Mouse (Mus musculus) urinary bladder, adult 2 months (tissue): ENCODE measurements around the gene Ahdc1. TPM values are rescaled to one million over a fixed set of nuclear protein-coding genes. Genes with fewer than 3 reads are reported as not detected.

Experiments
- DNase-seq: peaks from one replicate; pipeline ENCODE4 v3.0.0; 2022; ENCODE audit warnings: low spot score
- polyA plus RNA-seq: library from polyadenylated mRNA; depleted of rRNA; stranded (reverse); fragments of >200 nt; gene quantifications from 2 replicates; pipeline ENCODE4 v1.2.3, GENCODE M21; 2012

Gene Ahdc1
- polyA plus RNA-seq, 1 experiment, result 5.3 TPM

- DNase-seq, result no peak
Observed at GRCm38 (mm10) chr4:133055163-133055951, 44.3 kb downstream of the Ahdc1 start.

GRCm38 (mm10) chr4:133056069-133056890, 45.2 kb downstream of the Ahdc1 start:
- peak; percentile 69 for DNase-seq

GRCm38 (mm10) chr4:133057389-133058122, 46.5 kb downstream of the Ahdc1 start:
- DNase-seq, result no peak

GRCm38 (mm10) chr4:133058123-133058453, 47.0 kb downstream of the Ahdc1 start:
- no peak for DNase-seq

GRCm38 (mm10) chr4:133058513-133059480, 47.7 kb downstream of the Ahdc1 start:
- no peak for DNase-seq

GRCm38 (mm10) chr4:133060702-133061101, 49.6 kb downstream of the Ahdc1 start:
- no peak for DNase-seq

- no peak for DNase-seq
Observed at GRCm38 (mm10) chr4:133061798-133062197, 50.7 kb downstream of the Ahdc1 start.

GRCm38 (mm10) chr4:133062286-133062685, 51.2 kb downstream of the Ahdc1 start:
- DNase-seq, result no peak

GRCm38 (mm10) chr4:133063203-133063602, 52.1 kb downstream of the Ahdc1 start:
- DNase-seq, result no peak

- no peak for DNase-seq
Observed at GRCm38 (mm10) chr4:133063799-133064198, 52.7 kb downstream of the Ahdc1 start.

- DNase-seq, result no peak
Observed at GRCm38 (mm10) chr4:133064791-133065190, 53.7 kb downstream of the Ahdc1 start.

GRCm38 (mm10) chr4:133065894-133066386, 54.9 kb downstream of the Ahdc1 start:
- no peak for DNase-seq

- no peak for DNase-seq
Observed at GRCm38 (mm10) chr4:133068400-133069138, 57.5 kb downstream of the Ahdc1 start.

- DNase-seq, result no peak
Observed at GRCm38 (mm10) chr4:133070388-133070787, 59.3 kb downstream of the Ahdc1 start.

- no peak for DNase-seq
Observed at GRCm38 (mm10) chr4:133070821-133071372, 59.8 kb downstream of the Ahdc1 start.

GRCm38 (mm10) chr4:133073192-133073591, 62.1 kb downstream of the Ahdc1 start:
- DNase-seq, result no peak

- DNase-seq, result no peak
Observed at GRCm38 (mm10) chr4:133074070-133074819, 63.2 kb downstream of the Ahdc1 start.

GRCm38 (mm10) chr4:133074894-133075572, 64.0 kb downstream of the Ahdc1 start:
- DNase-seq, result no peak

GRCm38 (mm10) chr4:133078947-133079346, 67.9 kb downstream of the Ahdc1 start:
- no peak for DNase-seq
